Mouse (Mus musculus) embryonic fibroblast, embryonic 13.5 days (primary cell): ENCODE results near the gene Ripk4.

Experiments
- CTCF ChIP-seq: IDR thresholded peaks from 2 replicates; pipeline ENCODE4 v1.5.1; 2011; ENCODE audit warnings: mild to moderate bottlenecking, control low read depth, low read length, moderate library complexity, borderline replicate concordance; ENCODE audit not compliant: insufficient read depth
- POLR2A ChIP-seq: IDR thresholded peaks from 2 replicates; pipeline ENCODE4 v1.6.1; 2011; ENCODE audit warnings: low read depth, mild to moderate bottlenecking, control low read depth, low read length, moderate library complexity

GRCm38 (mm10) chr16:97756460-97756859, 7.1 kb downstream of the Ripk4 start:
- no peak for TF ChIP-seq CTCF
- no peak for TF ChIP-seq POLR2A
